Mouse (Mus musculus): ENCODE results near the gene Higd2a.

Gene Higd2a

DNA sequence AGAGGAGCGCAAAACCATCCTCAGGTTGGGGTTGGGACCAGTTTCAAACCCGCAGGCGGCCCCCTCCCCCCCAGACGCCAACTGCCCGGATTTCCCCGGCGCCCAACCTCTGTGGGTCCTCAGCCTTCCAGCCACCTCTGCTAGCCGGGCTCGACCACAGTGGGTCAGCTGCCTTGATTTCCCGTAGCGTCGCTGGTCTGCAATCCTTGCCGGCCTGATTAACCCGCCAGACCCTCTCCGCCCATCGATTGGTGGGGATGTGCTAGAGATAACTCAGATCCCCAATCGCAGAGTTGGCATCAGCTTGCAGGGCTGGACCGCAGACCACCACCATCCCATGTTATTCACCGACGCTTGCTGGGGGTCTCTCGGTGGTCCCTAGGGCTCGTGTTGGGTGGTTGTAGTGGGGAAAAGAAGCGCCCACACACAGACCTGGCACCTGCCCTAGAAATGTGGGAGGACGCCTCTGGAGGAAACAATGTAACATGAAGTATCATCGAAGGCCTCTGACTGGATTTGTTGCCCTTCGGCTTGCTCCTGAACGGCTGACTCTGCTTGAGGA, 32.0 kb downstream of the Higd2a start:
- no peak for DNase-seq

GRCm38 (mm10) chr13:54629128-54629527, 39.1 kb downstream of the Higd2a start:
- no peak for DNase-seq

- DNase-seq, result no peak
These were observed 42.8 kb downstream of the Higd2a start for GRCm38 (mm10) chr13:54632731-54633277.

- no peak for DNase-seq
These were observed 45.0 kb downstream of the Higd2a start for GRCm38 (mm10) chr13:54635011-54635410.

Data from cerebellum, adult 18-20 months (tissue).